Mouse (Mus musculus) cerebellum, postnatal 36 days (tissue): ENCODE results near the gene Zfp598.
A peak's percentile ranks its signal among the peaks of the same experiment; 100 is the strongest.

Experiments used
- DNase-seq, 2 experiments: peaks; one replicate each; pipeline ENCODE4 v3.0.0; 2021 to 2022; ENCODE audit warnings: mixed read lengths in 2 of 2

The Zfp598 gene

GRCm38 (mm10) chr17:24722220-24722924 lies 52.9 kb downstream of the Zfp598 start:
- DNase-seq = no peak

DNA sequence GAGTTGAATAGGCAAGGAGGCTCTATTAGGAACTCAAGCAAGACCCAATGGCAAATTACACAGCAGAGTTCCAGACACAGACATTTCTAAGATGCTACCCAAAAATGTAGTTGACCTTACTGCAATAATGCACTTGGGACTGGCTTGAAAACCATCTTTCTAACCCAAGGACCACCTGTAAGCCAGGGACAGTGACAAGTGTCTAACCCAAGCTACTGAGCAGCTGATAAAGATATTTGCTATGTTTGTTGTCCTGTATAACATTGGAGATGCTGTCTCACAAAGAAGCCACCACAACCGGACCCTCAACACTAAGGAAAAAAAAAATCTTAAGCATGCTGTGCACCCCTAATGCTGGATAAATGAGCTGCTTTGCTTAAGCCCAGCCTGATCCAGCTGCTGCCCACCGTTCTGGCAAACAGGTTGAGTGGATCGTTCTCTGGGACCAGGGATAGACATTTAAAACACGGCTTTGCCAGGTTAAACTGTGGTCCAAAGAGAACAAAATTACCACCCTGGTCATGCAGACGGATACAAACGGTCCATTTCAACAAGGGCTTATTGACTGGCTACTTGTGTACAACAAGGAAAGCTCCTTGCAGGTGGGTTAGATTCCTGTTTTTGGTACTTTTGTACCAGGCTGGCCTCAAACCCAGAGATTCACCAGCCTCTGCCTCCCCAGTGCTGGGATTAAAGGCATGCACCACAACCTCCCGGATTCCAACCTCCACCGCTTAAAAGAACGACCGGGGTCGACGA lies 53.8 kb downstream of the Zfp598 start:
- no peak for DNase-seq

DNA sequence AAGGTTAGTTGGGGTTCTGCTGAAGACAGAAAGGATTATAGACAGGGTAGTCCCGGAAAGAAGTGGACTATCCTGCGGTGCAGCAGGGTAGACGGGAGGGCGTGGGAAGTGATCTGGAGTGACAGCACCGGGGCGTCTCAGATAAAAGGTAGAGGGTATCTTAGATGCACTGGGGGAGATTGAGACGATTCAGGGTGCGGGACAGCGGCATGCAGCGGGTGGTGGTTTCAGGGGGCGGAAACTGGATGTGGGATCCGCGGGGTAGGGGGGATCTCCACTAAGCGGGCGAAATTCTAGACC lies 54.3 kb downstream of the Zfp598 start:
- peak in 1 of 2 experiments; percentile 28 for DNase-seq

GRCm38 (mm10) chr17:24724184-24724583 lies 54.7 kb downstream of the Zfp598 start, which contains the start of gene Ndufb10:
Gene Ndufb10, minus strand, starts transcription at chr17:24724478.
- peak; percentile 98 to 99 for DNase-seq

DNA sequence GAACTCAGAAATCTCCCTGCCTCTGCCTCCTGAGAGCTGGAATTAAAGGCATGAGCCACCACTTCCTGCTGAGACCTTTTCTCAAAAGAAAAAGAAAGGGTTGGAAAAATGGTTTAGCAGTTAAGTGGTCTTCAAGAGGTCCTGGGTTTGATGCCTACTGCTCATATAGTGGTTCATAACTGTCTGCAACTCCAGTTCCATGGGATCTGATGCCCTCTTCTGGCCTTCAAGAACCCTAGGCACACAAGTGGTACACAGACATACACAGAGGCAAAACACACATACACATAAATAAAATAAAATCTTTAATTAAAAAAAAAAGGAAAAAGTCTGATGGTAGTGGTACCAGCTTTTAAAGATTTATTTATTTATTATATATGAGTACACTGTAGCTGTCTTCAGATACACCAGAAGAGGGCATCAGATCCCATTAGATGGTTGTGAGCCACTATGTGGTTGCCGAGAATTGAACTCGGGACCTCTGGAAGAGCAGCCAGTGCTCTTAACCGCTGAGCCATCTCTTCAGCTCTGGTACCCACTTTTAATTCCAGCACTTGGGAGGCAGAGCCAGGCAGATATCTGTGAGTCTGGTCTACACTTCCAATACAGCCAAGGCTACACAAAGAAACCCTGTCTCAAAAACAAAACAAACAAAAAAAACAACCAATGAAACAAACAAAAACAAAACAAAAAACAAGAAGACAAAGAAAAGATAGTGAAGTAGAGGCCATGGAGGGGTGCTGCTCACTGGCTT lies 56.3 kb downstream of the Zfp598 start:
- DNase-seq = no peak

GRCm38 (mm10) chr17:24727618-24728017 lies 58.1 kb downstream of the Zfp598 start, which contains the start of gene Rpl3l:
Gene Rpl3l, plus strand, starts transcription at chr17:24727820.
- no peak for DNase-seq

DNA sequence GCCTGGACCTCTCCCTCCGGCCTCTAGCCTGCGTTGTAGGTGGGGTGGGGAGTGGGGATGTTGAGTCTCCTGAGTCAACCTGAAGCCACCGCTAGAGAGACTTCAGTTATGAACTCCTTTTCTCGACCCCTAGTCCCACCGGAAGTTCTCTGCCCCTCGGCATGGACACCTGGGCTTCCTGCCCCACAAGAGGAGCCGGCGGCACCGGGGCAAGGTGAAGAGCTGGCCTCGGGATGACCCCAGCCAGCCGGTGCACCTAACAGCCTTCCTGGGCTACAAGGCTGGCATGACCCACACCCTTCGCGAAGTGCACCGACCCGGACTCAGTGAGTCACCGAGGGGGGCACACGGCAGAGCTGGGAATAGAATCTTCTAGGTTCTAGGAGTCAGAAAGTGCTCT lies 58.7 kb downstream of the Zfp598 start:
- no peak for DNase-seq

- DNase-seq = no peak
Observed at GRCm38 (mm10) chr17:24729067-24729466, 59.6 kb downstream of the Zfp598 start.

GRCm38 (mm10) chr17:24730787-24731186 lies 61.3 kb downstream of the Zfp598 start:
- DNase-seq = no peak
